28 mouse cellular contexts compared by ENCODE assay signal in genomic region chr14:78645622-78646021, GRCm38 (mm10).
DNase-seq lines count a peak whose midpoint lies in the region; ATAC-seq and TF ChIP-seq lines count a peak whose summit lies in the region.
"Had no signal": no experiment of that assay in that cellular context is flagged by ENCODE, and none has a peak within 500 bp of the region (broad histone marks: within the 10 kb centered on the region; RNA-seq: fewer than 3 reads in every experiment).

No protein-coding gene starts in this region.

- no peak overlapping the region for H3K4me3 ChIP-seq in kidney, adult 2 months (ENCODE audit: insufficient read depth, low read depth, low read length)
- no peak overlapping the region for H3K4me3 ChIP-seq in lung, postnatal 0 days (ENCODE audit: low read depth, low read length)
- H3K4me3 ChIP-seq: embryonic facial prominence, embryonic 12.5 days; embryonic facial prominence, embryonic 15.5 days; forebrain, embryonic 13.5 days; heart, embryonic 12.5 days; heart, embryonic 15.5 days; hindbrain, embryonic 10.5 days; hindbrain, embryonic 13.5 days had no signal

- TF ChIP-seq EP300 in lung, postnatal 0 days (IDR thresholded peaks at IDR 0.05): peak; percentile 62

- H3K4me2 ChIP-seq in lung, postnatal 0 days (replicated peaks; ENCODE audit: low read depth, low read length): no peak overlapping the region
- H3K4me2 ChIP-seq: embryonic facial prominence, embryonic 12.5 days; embryonic facial prominence, embryonic 15.5 days; forebrain, embryonic 13.5 days; heart, embryonic 12.5 days; heart, embryonic 15.5 days; hindbrain, embryonic 13.5 days had no signal

- no peak overlapping the region for H3K9ac ChIP-seq in lung, postnatal 0 days (replicated peaks; ENCODE audit: low read depth)
- H3K9ac ChIP-seq: embryonic facial prominence, embryonic 12.5 days; embryonic facial prominence, embryonic 15.5 days; forebrain, embryonic 13.5 days; heart, embryonic 12.5 days; heart, embryonic 15.5 days; hindbrain, embryonic 13.5 days had no signal

- H3K36me3 ChIP-seq in kidney, adult 2 months (ENCODE audit: control insufficient read depth, insufficient read depth, low read length): no peaks in the 10 kb centered on the region
- no peaks in the 10 kb centered on the region for H3K36me3 ChIP-seq in lung, postnatal 0 days (ENCODE audit: insufficient read depth, low read length)
- H3K36me3 ChIP-seq: embryonic facial prominence, embryonic 12.5 days; embryonic facial prominence, embryonic 15.5 days; G1E; heart, embryonic 12.5 days; heart, embryonic 15.5 days; hindbrain, embryonic 10.5 days; hindbrain, embryonic 13.5 days had no signal

- peak; percentile 33 for DNase-seq in kidney, adult 2 months
- no peak for DNase-seq in kidney, postnatal 25 days
- peak; percentile 27 for DNase-seq in lung, postnatal 0 days (ENCODE audit: low spot score)
- DNase-seq in lung, postnatal 14 days: no peak
- peak; percentile 65 for DNase-seq in lung, postnatal 25 days (ENCODE audit: low spot score)
- DNase-seq in embryo, embryonic 9.5 days (ENCODE audit: extremely low spot score): no peak
- DNase-seq: adrenal gland, postnatal 10 days; adrenal gland, postnatal 36 days; B cell, adult 2 months; cerebellum, adult 18-20 months; cerebellum, adult 9-10 months; cerebellum, postnatal 14 days; gastrocnemius, postnatal 10 days; gastrocnemius, postnatal 36 days; heart, postnatal 10 days; heart, postnatal 36 days had no signal

- no peak overlapping the region for H3K27ac ChIP-seq in kidney, adult 2 months (ENCODE audit: insufficient read depth, low read depth, low read length)
- peak overlapping the region; percentile 47; the same call in 1 of the 2 replicates for H3K27ac ChIP-seq in lung, postnatal 0 days (ENCODE audit: low read length)
- H3K27ac ChIP-seq: embryonic facial prominence, embryonic 12.5 days; embryonic facial prominence, embryonic 15.5 days; forebrain, embryonic 13.5 days; heart, embryonic 15.5 days; hindbrain, embryonic 10.5 days; hindbrain, embryonic 13.5 days had no signal

- TF ChIP-seq POLR2A in kidney, adult 2 months (IDR thresholded peaks at IDR 0.05; ENCODE audit: low read depth, low read length): no peak

- no peaks in the 10 kb centered on the region for H3K4me1 ChIP-seq in kidney, adult 2 months (ENCODE audit: control insufficient read depth, insufficient read depth, low read length)
- 0 out of 2 replicates have a peak, but pooled peaks cover 2% of the 10 kb centered on the region for H3K4me1 ChIP-seq in lung, postnatal 0 days (ENCODE audit: insufficient read depth, low read depth, low read length)
- H3K4me1 ChIP-seq: embryonic facial prominence, embryonic 12.5 days; embryonic facial prominence, embryonic 15.5 days; forebrain, embryonic 13.5 days; hindbrain, embryonic 10.5 days; hindbrain, embryonic 13.5 days had no signal

- TF ChIP-seq CTCF in kidney, adult 2 months (conservative IDR thresholded peaks at IDR 0.05; ENCODE audit: insufficient read depth, insufficient read length, low read depth, low read length): no peak
- no peak for TF ChIP-seq CTCF in lung, postnatal 0 days (IDR thresholded peaks at IDR 0.05)

- no peaks in the 10 kb centered on the region for H3K27me3 ChIP-seq in kidney, adult 2 months (replicated peaks; ENCODE audit: control insufficient read depth, insufficient read depth, low read length)
- H3K27me3 ChIP-seq in lung, postnatal 0 days (replicated peaks; ENCODE audit: insufficient read depth, low read length): no peaks in the 10 kb centered on the region
- H3K27me3 ChIP-seq: CH12.LX; embryonic facial prominence, embryonic 12.5 days; embryonic facial prominence, embryonic 15.5 days; forebrain, embryonic 13.5 days; heart, embryonic 12.5 days; heart, embryonic 15.5 days; hindbrain, embryonic 13.5 days; Patski had no signal

- 76% methylated on average over 3 of the region's 3 CpGs for WGBS in kidney, adult 2 months
- 31% methylated on average over 3 of the region's 3 CpGs for WGBS in lung, postnatal 0 days

- no peaks in the 10 kb centered on the region for H3K9me3 ChIP-seq in lung, postnatal 0 days (ENCODE audit: low read length)
- H3K9me3 ChIP-seq: embryonic facial prominence, embryonic 12.5 days; embryonic facial prominence, embryonic 15.5 days; forebrain, embryonic 13.5 days; heart, embryonic 12.5 days; heart, embryonic 15.5 days; hindbrain, embryonic 10.5 days; hindbrain, embryonic 13.5 days had no signal

- peak; percentile 48; the same call in 1 of the 2 replicates for ATAC-seq in lung, postnatal 0 days
- ATAC-seq: forebrain, embryonic 13.5 days; forebrain, embryonic 16.5 days; hindbrain, embryonic 16.5 days; Patski had no signal

Comparison
In these comparisons a context has a peak if more than half of its experiments do, and no peak if none do; other contexts are left out.
1. DNase-seq: peak in kidney, adult 2 months (single experiment), lung, postnatal 0 days (single experiment) and lung, postnatal 25 days (single experiment); none in kidney, postnatal 25 days (0 of 2), lung, postnatal 14 days (single experiment) and embryo, embryonic 9.5 days (single experiment).